Mouse (Mus musculus) bone marrow, adult 2 months (tissue): ENCODE results near the gene N4bp2l2.

Experiments used
- CTCF ChIP-seq: fragments of 200-500 bp; IDR thresholded peaks from 2 replicates; pipeline ENCODE4 v1.5.1; 2011; ENCODE audit warnings: low read length, control low read depth; ENCODE audit not compliant: control insufficient read depth, insufficient read depth
- POLR2A ChIP-seq: fragments of 200-500 bp; IDR thresholded peaks from 2 replicates; pipeline ENCODE4 v1.6.1; 2011; ENCODE audit warnings: low read depth, mild to moderate bottlenecking, control low read depth, low read length, borderline replicate concordance; ENCODE audit not compliant: control insufficient read depth

- TF ChIP-seq CTCF (no peak), POLR2A (no peak)
Observed at GRCm38 (mm10) chr5:150668731-150669130, 2.7 kb upstream of the N4bp2l2 start.
